Mouse (Mus musculus) frontal cortex, postnatal 36 days (tissue): ENCODE results near the gene Cemip2.

Experiments used
- DNase-seq, 2 experiments: peaks; one replicate each; pipeline ENCODE4 v3.0.0; 2022; ENCODE audit warnings: low spot score in 2 of 2

The Cemip2 gene

GRCm38 (mm10) chr19:21814433-21815020, 36.4 kb downstream of the Cemip2 start:
- no peak for DNase-seq

- DNase-seq: no peak
These were observed 38.1 kb downstream of the Cemip2 start for GRCm38 (mm10) chr19:21816260-21816659.

DNA sequence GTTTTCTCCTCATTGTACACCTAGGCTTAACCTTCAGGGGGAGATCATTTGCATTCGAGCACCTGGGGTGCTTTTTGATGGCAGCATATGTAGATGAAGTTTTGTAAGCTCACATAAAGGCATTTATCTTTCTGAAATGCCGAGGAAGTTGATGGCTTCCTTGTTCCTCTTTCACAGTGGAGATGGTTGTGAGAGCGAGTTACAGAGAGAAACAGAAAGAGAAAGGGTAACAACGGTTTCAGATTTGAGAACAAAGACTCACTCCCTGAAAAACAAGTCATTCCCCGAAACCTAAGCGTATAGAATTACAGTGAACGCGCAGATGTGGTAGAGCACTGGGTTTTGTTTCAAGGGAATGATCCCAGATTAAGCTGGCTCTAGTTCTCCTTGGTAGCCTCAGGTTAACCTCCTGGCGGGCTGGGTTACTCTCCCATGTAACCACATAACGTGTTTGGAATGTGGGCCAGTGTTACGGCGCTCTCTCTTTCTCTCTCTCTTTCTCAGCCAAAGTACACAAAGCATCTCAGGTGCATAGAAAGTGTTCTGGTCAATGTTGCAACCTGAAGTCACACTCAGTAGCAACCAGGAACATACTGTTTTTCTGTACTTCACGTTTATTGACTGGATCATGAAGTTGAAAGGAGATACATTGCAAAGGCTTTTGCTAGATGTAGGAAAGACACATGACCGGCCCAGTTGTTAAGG, 40.0 kb downstream of the Cemip2 start:
- DNase-seq: no peak

- DNase-seq: peak in 1 of 2 experiments; percentile 15
These were observed 41.4 kb downstream of the Cemip2 start for GRCm38 (mm10) chr19:21819585-21819984.

DNA sequence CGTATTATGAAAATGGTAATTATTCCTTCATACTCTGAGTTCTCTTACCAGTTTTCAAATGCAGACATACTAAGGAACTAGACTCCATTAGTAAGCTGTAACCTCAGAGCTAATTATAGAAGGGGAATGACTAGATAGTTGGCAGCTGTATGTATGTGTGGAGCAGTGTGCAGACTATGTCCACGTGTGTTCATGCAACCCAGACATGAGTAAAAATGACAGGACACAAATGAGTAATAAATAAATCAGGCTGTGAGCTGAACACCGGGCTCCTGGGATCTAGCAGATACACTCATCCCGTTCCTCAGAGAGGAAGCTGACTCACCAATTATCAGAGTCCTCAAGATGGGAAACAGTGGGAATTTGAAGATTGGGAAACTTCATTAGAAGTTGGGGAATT, 42.0 kb downstream of the Cemip2 start:
- no peak for DNase-seq

- no peak for DNase-seq
These were observed 43.7 kb downstream of the Cemip2 start for GRCm38 (mm10) chr19:21821877-21822276.

- no peak for DNase-seq
These were observed 46.0 kb downstream of the Cemip2 start for GRCm38 (mm10) chr19:21824146-21824545.

- DNase-seq: no peak
These were observed 47.2 kb downstream of the Cemip2 start for GRCm38 (mm10) chr19:21825128-21825885.

- DNase-seq: no peak
These were observed 55.4 kb downstream of the Cemip2 start for GRCm38 (mm10) chr19:21833416-21833992.

DNA sequence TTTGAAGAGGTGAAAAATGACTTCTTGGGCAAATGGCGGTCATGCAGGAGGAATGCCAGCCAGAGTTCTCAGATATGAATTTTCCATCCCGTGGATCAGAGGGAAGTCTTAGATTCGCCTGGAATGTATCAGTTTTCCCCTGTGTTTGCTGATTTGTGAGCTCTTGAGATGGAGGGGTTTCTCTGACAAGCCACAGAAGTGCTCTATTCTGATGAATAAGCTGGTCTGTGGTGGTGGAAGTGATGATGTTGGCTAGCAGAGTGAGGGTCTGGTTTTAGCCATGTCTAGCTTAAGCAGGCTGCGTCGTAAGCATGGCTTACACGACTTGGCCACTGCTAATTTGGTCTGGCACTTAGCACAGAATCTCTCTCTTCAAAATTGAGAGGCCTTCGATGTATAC, 56.8 kb downstream of the Cemip2 start:
- DNase-seq: no peak

DNA sequence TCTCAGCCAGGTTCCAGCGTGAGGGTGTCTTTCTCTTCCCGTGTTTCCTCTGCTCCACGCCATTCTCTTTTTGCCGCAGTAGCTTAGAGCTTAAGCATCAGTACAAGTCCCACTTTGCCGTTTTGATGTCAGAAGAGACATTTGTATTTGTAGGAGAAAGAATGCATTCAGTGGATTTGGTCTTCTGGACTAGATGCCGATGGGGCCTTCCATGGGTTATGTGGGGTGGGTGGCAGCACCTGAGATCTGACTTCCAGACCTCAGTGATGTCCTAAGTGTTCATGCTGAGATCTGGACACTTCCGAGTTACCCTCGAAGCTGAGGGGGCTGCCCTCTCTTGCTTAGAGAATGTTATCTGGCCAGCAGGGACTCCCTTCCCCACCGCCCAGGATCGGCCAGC, 72.6 kb downstream of the Cemip2 start:
- no peak for DNase-seq

DNA sequence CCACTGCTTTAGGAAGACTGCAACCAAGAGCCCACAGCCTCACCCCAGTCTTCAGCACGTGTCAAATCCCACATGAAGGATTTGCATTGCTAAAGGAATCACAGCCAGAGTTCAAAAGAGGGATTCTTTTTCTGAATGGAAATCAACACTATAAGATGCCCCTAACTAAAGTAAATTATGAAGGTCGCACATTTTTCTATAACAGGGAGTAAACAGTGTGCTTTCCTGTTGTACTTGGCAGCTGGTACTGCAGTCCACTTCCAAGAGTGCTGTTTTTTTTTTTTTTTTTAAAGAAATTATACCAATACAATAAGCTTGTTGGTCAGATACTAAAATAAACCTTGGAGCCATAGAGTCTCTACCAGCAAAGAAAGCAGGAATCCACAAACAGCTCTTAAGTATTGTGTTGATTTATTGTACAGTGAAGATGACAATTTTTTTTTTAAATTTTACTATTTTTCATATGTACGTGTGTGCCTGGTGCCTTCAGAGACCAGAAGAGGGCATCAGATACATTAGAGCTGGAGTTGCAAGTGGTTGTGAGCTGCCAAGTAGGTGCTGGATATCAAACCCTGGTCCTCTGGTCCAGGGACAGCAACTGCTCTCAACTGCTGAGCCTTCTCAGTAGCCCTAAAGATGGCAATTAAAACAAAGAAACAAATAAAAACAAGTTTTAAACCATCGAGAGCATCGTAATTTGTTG, 76.5 kb downstream of the Cemip2 start:
- no peak for DNase-seq

DNA sequence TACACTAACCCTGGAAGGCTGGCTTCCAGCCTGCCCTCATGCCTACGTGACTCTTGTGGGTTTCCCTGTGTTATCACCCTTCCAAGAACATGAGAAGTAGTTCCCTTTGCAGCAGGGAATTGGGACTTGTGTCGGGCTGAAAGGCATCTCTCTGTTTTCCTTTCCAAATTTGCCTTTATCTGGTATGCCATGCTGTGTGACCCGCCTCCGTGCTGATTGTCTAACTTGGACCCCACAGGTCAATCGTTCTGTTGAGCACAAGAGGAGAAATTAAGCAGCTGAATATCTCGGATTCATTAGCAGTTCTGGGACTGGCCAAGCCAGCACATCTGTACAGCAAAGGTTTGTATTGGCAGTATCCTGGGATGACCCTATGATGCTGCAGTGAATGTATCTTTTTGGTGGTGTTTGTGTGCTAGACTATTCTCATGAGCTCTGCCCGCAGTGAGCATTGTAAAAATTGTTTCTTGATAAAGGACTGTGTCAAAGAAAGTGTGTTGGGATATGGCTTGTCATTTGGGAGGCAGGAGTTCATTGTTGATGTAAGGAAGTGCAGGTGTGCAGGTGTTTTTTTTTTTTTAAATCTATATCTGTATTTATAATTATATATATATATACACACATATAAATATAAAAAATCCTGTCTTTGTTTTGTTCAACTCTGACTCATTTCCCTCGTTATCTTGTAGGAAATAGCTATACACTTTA, 77.4 kb downstream of the Cemip2 start:
- no peak for DNase-seq

DNA sequence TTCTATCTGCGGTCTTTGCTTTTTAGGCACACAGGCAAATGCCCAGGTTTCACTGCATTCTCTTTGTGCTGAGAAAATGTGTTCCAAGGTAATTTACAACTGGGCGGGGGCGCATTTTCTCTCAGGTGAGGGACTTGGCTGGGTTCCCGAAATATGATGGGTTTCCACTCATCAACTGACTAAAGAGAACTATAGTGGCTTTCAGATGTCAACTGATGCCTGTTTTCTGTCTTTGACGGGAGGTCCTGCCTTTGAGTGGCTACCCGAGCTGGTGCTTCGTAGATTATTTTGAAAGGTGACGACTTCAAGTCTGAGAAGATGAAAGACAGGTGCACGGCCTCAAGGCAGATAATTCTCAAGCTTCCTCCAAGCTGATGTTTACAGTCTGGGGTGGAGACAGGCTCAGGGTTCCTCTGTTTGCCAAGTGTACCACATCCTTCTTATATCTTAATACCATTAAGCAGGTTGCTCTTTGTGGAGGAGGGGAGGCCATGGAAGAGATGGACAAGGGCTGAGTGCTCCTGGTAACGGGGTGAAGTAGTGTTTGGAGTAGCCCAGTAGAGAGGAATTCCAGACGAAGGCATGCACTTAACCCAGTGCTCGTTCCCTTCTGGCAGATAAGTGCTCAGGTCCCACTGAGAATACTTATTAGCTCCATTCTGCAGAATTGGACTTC, 80.8 kb downstream of the Cemip2 start:
- no peak for DNase-seq

- DNase-seq: no peak
These were observed 82.0 kb downstream of the Cemip2 start for GRCm38 (mm10) chr19:21860132-21860531.

DNA sequence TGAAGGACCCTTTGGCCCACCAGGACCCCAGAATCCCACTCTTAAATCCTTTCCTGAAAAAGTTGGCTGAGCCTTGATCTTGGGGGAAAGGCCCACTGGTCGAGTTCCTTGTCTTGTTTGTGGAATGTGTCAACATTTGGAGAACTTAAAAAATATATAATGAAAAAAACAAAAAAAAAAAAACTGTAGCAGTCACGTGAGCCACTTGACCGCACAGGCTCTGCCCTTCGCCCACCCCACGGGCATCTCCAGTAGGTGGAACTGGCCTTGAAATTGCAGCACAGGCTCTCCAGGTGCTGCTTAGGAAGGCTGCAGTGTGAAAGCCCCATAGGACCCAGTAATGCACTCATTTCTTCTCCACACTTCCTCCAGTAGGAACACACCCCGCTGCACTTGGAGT, 82.8 kb downstream of the Cemip2 start:
- DNase-seq: no peak

DNA sequence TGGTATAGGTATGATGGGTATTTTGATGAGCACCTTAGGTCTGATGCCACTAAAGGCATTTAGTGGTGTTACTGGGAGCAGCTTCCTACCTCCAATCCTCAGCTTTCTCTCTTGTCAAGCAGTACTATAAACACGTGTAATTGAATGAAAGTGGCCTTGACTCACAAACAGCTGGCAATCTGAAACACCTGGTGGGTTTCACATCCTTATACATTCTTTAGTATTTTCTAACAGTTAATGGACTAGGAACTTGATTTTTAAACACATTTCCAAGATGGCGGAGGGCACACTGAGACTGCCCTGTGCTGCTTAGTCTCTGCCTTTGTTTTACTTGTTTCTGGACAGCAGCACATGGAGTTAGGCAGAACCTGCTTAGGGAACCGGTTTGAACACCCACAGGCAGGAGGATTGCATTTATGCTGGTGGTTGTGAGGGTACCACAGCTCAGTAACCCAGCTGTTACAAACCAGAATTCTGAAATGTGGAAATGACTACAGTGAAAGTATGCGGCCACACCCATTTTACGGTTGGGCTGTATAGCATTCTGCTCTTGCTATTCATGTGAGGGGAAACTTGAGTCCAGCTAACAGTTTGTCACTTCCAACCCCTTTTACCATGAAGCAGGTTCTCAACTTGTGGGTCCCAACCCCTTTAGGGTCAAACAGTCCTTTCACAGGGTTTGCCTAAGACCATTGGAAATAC, 84.3 kb downstream of the Cemip2 start:
- no peak for DNase-seq

- no peak for DNase-seq
These were observed 85.1 kb downstream of the Cemip2 start for GRCm38 (mm10) chr19:21862991-21863931.
